Mouse (Mus musculus) cerebellum, adult 9-11 months (tissue): ENCODE results near the gene Pafah1b2.

ENCODE experiments used
- DNase-seq: peaks from one replicate; pipeline ENCODE4 v3.0.0; 2022

Pafah1b2 gene

DNA sequence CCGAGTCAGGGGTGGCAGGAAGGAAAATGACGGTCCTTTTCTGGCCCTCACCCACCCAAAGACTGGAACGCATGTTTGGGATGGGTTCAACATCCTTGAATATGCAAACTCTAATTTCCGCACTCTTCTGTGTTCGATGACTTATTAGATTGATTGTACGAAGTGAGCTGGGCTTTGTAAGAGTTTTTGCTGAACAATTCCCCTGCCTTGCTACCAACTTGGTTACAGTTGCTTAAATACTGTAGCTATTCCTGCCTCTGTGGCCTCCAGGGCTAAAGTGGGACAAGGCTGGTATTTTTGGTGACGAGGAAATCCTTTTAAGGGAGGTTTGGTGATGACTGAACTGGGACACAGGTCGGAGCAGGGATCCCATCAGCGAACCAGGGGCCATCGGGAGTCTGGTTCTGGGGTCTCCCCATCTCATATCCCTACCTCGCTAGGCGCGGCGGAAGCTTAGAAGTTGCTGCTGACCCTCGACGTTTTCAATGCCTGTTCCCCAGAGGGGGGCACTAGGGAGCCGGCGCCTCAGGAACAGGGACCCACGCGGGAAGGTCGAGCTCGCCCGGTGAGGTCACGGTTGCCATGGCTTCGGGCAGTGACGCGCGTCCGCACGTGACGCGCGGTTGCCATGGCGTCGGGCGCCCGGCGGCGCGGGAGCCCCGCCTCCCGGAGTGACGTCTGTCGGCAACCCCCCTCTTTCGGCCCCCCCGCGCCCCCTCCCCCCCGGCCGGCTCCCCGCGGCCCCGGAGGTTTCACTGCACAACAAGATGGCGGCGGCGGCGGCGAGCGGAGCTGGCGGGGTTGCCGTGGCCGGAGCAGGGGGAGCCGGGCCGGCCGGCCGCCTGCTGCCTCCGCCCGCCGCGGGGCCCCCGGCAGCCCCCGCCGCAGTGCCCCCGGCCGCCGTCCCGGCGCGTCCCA is at the start of gene Pafah1b2, which contains the start of gene Sik3:
Pafah1b2 (minus strand) TSS at position 600 of the 918 bp plus-strand sequence.
Sik3 (plus strand) TSS at position 730 of the 918 bp plus-strand sequence.
- DNase-seq, result peak; percentile 96

DNA sequence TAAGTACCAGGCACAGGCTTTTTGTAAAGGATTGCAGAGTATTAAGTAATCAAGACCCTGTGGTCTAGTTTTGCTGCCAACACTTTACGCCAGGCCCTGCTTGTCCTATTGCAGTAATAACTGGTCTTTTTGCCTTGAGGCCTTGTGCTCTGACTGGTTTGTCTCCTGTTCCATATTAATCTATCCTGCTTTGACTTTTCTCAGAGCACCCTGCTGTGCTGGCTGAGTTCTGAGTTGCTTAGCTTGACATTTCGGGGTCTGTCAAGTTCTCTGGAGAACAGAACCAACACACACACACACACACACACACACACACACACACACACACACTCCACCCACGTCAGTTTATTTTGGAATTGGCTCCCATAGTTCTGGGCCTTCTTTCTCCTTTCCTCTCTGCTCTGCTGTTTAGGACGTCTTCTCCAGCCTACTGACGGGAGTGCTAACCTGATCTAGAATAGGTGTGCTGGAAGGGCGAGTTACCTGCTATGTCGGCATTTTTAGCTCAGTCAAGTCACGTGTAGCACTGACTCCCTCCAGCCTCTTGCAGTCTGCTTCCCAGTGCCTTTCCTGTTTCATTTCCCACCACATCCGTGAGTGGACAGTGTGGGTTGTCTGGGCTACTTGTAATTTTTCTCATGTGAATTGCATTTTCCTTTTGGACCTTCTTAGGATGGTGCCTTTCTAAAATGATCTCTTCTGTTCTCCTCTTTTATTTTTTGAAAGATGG is 49.4 kb upstream of the Pafah1b2 start:
- peak; percentile 55 for DNase-seq

DNA sequence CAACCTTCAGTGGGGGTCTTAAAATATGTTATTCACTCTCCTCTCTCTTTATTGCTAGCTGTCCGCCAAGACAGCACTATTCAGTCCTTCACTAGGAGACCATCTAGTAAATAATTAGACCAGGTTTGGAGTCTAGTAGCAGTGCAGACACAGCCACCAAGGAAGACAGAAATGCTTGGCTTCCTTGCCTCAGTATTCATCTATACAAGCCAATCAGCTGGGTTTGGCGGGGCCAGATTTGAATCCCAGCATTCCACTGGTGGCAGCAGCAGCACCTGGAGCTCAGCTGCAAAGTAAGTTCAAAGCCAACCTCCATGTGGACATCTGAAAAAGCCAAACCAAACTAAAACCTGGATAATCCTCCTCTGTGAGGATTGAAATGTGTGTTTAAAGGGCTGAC is 47.8 kb upstream of the Pafah1b2 start:
- DNase-seq, result no peak

DNA sequence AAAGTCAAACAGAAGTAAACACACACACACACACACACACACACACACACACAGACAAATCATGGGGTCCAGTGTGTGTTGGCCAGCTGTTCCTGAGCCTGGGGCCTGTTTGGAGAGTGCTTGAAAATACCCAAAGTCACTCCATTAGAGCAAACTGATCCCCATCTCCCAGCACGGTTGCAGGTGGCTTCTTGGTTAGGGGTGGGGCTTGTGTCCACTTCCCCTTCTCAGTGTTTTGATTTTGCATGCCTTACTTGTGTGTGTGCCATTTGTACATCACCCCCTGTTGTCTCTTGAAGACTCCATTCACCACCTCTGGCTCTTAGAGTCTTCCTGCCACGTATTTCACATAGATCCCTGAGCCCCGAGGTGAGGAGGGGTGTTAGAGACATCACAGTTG is 45.6 kb upstream of the Pafah1b2 start:
- DNase-seq, result no peak

DNA sequence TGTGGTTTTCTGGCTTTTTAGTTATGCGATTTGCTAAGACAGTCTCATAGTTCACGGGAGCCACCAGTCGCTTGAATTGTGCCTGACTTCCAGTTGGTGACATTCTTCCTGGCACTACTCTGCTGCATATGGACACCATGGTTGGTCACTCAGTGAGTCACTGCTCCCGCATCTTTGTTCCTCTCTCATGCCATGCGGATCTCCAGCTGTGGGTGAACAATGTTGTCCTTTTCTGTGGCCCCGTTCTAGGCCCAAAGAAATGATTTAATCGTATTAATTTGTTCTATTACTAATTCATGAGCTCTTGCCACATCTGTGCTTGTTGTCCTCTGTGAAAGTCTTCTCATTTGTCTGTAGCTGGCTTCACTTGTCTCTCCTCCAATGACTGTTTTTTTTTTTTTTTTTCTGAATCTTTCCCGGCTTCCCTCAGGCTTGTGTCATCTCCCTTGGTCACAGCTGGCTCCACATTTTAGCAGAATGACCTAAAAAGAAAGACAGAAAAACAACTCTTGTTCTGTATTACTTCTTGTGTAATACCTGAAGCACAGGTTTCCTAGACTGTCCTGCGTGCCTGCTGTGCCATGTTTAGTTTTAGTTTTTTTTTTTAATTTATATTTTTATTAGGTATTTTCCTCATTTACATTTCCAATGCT is 40.6 kb upstream of the Pafah1b2 start:
- peak; percentile 64 for DNase-seq

DNA sequence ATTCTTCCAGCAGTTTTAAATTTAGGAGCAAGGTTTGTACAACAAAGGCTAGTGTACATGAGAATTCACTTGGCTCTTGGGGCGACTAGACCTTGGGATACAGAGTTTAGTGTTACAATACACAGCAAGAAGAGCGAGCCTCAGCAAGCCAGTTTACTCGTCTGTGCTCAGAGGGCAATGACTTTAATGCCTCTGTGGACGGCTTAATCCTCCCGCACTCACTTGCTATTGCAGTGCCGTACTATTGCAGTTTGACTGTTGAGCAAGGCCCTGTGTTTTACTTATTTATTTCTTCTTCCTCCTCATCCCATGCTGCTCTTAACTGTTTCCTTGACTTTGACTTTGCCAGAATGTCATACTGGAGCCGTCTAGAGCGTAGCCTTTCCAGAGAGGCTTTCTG is 37.7 kb upstream of the Pafah1b2 start:
- DNase-seq, result no peak

DNA sequence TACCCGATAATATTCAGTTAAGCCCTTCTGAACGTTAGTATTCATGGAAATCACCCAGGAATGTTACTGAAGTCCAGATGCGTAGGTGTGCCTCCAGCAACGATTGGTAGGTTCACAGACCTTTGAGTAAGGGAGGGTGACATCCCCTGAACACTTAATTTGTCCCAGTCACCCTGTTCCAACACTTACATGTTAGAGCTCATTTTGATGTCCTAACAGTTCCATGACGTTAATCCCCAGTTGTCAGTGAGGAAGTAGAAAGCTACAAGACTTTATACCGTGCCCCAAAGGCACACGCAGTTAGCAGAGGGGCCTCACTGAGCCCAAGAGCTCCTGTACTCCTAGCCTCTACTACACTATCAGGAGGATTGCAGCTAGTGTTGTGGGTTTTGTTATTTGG is 37.0 kb upstream of the Pafah1b2 start:
- DNase-seq, result no peak

DNA sequence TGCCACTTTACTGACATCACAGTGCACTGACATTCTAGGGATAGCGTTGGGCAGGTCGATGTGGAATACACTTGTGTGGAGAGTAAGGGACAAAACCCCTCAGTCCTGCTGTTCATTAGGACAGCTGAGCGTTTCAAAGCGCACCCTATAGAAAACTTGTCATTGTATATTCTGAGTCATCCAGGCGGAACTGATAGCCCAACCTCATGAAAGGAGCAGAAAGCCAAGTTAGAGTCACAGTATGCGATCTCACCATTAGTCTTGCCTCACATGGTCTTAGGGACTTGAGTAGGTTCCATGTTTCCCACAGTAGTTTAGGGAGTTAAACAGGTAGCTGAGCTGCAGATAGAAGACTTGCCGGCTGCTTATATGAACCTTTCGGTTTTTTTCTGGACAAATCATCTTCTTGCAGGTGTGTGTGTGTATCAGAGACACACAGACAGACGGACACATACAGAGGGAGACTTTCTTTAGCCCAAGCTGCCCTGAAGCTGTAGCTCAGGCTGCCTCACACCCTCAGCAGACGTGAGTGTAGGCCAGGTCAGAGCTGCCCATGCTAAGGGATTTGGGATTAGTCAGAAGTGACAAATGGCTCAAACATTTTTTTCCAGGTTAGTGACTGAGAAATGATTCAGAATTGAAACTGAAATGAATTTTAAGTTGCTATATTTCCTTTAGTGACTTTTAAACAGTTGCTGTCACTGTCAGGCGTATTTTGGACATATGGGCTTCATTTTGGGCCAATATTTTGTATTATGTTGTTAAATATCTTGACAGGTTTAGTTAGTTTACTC is 34.4 kb upstream of the Pafah1b2 start:
- DNase-seq, result no peak

DNA sequence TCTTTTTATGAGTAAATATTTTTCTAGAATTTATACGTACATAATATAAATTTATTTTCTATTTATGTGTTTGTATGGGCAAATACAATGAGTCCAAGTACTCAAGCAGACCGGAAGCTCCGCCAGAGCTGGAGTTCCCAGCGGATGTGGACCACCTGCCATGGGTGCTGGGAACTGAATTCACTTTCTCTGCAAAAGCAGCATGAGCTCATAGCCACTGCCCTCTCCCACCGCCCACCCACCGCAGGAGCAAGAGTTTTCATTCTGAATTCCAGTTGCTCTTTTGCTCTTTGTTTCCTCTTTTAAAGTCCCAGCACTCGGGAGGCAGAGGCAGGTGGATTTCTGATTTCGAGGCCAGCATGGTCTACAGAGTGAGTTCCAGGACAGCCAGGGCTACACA is 31.1 kb upstream of the Pafah1b2 start:
- DNase-seq, result no peak

DNA sequence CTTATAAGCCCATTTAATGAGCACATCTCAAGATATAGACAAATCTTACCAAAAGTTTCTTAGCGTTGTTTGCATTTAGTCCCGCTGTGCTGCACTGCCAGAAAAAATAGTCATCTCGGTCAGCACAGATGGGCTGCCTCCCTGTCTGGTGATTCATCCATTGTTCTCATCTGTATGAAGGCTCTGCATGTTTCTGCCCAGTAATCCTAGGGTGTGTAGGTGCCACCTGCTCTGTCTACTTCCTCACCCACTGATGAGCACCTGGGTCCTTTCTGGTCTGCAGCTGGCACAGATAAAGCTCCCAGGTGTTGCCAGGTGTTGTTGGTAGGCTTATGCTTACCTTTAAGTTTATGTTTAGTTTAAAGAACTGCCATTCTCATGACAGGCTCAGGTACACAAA is 29.9 kb upstream of the Pafah1b2 start:
- no peak for DNase-seq

DNA sequence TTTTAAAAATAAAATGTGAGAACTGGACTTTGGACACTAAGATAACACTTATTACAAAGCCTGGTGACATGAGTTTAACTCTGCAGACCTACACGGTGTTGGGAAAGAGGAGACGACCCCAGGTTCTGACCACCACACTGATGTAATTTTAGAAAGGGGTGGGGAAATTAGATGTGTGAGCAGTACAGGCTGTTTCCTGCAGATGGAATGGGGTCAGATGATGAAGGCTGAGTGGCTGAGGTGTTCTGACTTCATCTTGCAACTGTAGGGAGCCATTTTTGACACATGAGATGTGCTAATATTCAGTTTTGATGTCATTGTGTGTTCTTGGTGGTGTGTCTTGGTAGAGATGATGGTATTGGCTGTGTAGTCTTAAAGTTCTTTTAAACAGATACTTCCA is 28.7 kb upstream of the Pafah1b2 start:
- DNase-seq, result no peak

DNA sequence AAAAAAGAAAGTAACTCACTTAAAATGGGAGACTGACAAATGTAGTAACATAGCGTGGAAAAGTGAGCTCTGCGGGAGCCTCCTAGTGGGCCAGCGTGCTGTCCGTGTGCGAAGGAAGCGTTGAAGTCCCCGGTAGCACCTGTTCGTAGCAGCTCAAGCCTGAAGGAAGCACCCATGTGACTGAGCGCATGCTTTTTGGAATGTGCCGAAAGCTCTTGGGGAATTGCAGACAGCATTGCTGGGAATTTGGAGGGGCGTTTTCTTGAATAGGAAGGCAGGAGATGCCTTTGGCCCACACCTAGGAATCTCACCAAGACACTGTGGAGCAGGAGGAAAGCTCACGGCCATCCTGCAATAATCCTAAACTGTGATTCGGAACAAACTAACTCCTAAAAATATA is 26.3 kb upstream of the Pafah1b2 start:
- no peak for DNase-seq

DNA sequence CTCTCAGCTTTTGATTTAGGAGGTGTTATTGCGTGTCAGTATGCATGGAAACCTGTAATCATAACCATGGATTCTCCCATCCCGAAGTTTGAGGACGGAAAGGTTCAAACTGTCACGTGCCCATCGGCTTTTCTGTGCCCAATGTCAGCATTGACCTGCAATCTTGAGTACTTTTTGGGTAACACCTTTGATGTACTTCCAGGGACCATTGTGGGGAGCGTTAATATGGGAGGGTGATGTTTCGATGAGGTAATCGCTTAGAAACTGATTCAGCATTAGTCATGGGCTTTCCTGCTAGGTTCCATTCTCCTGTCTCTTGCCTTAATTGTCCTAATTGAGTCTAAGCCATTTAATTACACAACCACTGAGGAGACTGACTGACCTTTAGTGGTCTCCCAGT is 24.4 kb upstream of the Pafah1b2 start:
- DNase-seq, result no peak

DNA sequence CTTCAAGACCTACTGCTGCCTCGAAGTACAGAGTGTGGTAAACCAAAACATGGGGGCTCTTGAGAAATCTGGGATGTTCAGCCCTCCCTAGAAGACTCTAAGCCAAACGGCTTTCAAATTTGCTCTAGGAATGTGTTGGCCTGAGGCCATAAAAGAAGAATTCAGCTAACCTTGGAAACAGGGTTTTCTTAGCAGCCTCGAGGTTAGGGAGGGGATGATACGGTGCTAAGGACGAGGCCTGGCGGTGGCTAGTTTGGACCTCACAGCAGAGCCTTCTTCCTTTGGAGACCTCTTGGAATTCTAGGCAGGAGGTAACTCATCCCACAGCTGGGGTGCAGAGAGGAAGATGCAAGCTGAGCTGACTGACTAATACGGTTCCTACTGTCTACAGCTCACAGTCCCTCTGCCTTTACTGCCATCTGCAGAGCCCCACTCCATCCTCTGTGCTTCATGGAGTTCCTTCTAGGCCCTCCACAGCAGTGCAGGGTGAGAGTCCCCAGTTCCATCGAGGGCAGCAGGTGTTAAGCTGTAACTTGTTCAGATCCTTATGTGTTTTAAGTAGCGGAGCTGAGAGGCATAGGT is 22.9 kb upstream of the Pafah1b2 start:
- DNase-seq, result no peak

DNA sequence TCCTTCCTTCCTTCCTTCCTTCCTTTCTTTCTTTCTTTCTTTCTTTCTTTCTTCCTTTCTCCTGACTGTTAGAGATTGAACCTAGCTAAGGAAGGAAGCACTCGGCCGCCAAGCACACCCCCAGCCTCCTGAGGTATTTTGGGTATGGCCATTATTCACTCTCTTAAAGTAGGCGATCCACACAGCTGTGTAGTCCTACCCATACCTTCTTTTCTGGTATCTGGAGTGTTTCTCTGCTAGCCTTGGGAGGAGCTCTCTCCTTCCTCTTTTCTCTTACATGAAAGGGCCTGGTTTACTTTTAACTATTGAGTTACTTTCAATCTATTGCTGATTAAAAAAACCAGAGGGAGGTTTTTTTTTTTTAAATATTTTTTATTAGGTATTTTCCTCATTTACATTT is 21.4 kb upstream of the Pafah1b2 start:
- no peak for DNase-seq

DNA sequence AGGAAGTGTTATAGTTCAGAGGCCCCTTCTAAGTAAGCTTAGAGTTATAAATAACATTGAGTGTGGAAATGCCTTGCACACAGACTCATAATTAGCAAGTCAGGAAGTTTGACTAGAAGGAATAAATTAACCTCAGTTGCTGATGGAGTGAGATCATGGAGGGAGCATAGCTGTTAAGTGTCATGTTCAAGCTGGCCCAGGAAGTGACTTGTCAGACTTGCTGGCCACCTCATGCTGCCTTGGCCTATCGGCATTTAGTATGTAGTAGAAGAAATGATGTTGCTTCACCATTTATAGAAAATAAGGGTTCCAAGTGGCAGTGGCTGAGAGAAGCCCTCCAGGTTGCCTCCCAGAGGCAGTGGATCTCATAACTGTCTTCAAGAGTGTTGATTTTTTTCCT is 20.6 kb upstream of the Pafah1b2 start:
- no peak for DNase-seq

DNA sequence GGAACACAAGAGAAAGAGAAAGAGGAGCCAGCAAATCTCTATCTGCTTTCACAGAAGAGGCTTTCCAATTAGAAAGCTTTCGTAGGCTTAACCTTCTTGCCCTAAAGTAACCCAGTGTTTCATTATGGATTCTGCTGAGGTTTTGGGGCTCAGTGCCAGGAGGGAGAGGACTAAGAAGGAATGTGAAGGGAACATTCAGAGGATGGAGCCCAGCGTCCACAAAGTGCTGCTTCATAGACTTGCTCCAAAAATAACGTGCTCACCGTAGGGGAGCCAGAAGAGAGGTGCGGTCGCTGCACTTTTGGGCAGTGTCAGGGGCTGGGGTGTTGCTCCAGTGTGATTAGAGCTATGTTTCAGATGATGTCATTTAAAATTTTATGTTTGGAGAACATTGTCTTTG is 19.7 kb upstream of the Pafah1b2 start:
- no peak for DNase-seq

DNA sequence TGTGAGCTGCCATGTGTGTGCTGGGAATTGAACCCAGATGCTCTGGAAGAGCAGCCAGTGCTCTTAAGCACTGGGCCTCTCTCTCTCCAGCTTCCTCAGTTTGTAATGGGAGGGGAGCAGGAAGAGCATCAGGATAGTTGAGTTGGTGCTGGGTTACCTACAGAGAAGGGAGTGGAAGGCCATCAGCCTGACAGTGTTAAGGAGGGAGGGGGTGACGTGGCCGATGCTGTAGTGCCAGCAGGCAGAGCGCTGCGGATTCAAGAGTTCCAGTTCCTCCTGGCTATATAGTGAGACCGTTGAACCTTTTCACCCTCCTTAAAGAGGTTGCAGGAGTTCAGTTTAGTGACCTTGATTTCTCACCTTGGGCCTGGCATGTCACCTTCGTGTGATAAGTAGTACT is 18.5 kb upstream of the Pafah1b2 start:
- no peak for DNase-seq

DNA sequence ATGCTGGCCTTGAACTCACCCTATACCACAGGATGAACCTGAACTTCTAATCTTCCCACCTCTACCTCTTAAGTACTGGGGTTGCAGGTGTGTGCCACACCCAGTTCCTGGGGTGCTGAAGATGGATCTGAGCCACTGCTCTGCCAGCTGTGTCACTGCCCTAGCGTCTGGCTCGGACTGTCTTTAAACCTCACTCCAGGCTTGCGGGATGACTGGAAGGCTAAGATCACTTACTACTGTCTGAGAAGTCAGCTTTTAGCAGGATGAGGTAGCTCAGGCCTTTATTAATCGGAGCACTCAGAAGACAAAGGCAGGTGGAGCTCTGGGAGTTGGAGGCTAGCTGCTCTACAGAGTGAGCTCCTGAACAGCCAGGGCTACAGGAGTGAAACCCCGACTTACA is 17.7 kb upstream of the Pafah1b2 start:
- DNase-seq, result no peak

DNA sequence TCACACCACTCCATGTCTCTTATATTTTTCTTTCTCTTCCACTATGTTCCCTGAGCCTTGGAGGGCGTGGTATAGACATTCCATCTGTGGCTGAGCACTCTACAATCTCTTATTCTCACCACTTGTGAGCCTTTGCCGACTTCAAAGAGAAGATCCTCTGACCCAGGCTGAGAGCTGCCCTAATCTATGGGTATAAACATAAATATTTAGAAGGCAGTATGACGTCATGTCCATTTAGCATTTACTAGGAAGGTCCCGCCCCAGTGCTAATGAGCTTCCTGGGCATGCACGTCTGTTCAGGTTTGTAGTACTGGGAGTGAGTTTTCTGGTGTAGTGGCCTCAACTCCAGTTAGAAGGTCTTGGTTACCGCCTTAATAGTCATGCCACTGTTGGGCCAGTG is 17.0 kb upstream of the Pafah1b2 start:
- no peak for DNase-seq

DNA sequence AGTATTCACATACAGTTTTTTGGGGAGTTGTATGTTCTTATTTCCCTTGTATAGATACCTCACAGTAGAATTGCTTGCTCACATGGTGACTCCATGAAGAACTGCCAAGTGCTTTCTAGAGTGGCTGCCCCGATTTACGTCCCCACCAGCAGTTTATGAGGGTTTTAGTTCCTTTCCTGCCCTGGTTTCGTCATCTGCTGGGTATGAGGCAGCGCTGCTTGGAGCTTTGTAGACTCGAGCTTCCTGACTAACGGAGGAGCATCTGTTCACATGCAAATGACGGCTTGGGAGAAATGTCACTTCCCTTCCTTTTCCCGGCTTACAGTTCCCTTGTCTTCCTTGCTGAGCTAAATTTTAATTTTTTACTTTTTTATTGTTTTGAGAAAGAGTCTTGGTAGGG is 15.5 kb upstream of the Pafah1b2 start:
- no peak for DNase-seq

DNA sequence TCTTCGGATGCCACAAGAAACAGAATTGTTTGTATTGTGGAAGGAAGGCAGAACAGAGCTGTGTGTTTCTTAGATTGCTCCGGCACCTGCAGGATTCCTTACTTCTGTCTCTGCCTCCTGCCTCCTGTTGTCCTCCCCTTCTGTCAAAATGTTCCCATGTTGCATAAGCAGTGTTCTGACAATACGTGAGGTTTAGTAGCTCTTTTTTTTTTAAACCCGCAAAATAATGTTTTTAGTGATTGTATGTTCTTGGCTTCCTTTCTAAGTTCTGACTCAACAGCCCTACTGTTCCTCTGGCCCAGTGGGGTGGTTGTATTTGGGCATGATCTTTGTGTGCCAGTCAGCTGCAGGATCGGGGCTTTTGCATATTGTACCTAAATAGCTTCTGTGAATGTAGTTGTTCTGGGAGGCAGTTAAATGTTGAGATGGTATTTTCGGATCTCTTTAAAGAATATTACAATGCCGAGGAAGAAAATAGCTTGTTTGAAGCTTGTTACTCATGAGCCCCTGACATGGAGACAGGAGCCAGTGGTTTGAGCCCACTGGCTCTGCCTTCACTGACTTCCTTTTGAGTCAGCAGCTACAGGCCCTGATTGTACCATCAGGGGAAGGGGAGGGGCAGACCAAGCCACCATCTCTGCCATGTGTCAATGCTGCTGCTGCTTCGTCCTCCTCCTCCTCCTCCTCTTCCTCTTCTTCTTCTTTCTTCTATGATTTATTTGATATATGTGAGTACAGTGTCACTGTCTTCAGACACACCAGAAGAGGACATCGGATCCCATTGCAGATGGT is 13.8 kb upstream of the Pafah1b2 start:
- DNase-seq, result peak; percentile 64
